Mouse (Mus musculus) heart, adult 2 months (tissue): Measurements from ENCODE around the gene Chrna3.

ENCODE experiments used
- EP300 ChIP-seq: fragments of 200-500 bp; IDR thresholded peaks from 2 replicates; pipeline ENCODE4 v1.6.1; 2011; ENCODE audit warnings: low read depth, low read length, control low read depth; ENCODE audit not compliant: insufficient read depth
- POLR2A ChIP-seq: fragments of 200-500 bp; IDR thresholded peaks from 2 replicates; pipeline ENCODE4 v1.6.1; 2011; ENCODE audit warnings: mild to moderate bottlenecking, low read depth, low read length, control low read depth; ENCODE audit not compliant: insufficient read depth

DNA sequence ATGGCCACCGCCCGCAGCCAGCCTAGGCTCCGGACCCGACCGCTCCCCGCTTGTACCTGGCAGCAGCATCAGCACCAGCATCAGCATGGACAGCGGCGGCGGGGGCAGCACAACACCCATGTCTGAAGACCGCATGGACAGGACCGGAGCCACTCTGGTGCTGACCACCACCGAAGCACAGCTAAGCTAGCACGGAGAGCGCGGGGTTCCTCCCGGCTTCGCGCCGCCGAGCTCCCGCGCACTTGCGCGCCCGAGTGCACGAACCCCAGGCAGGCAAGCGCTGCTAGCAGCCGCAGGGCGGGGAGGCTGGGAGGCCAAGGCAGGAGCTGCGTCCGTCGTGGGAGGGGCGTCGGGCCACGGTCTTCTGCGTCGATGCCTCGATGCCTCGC lies at the start of gene Chrna3:
- TF ChIP-seq POLR2A (no peak), EP300 (no peak)
